In genomic region chr6:108303619-108304567, GRCm38 (mm10) we compare ENCODE assay signal across 21 mouse cellular contexts.
A peak's percentile ranks its signal among the peaks of the same experiment; 100 is the strongest.
DNase-seq lines count a peak whose midpoint lies in the region; ATAC-seq and TF ChIP-seq lines count a peak whose summit lies in the region.
"Had no signal": no experiment of that assay in that cellular context is flagged by ENCODE, and none has a peak within 500 bp of the region (broad histone marks: within the 10 kb centered on the region; RNA-seq: fewer than 3 reads in every experiment).

No protein-coding gene starts in this region.

- 76% methylated on average over 12 of the region's 12 CpGs for WGBS in intestine, embryonic 16.5 days
- WGBS in intestine, embryonic 15.5 days, result 72% methylated on average over 12 of the region's 12 CpGs
- 83% methylated on average over 12 of the region's 12 CpGs for WGBS in kidney, embryonic 14.5 days

- ATAC-seq in frontal cortex, adult (ENCODE audit: low TSS enrichment), result peak; percentile 58
- ATAC-seq in intestine, embryonic 16.5 days, result no peak
- ATAC-seq in intestine, embryonic 15.5 days, result no peak
- ATAC-seq in kidney, embryonic 14.5 days (ENCODE audit: low FRiP score, low TSS enrichment), result no peak
- ATAC-seq: hindbrain, postnatal 0 days; Patski had no signal

- no peaks in the 10 kb centered on the region for H3K27me3 ChIP-seq in intestine, embryonic 16.5 days (replicated peaks; ENCODE audit: control insufficient read depth, insufficient read depth, low read length)
- no peaks in the 10 kb centered on the region for H3K27me3 ChIP-seq in intestine, embryonic 15.5 days (replicated peaks)
- no peaks in the 10 kb centered on the region for H3K27me3 ChIP-seq in CH12.LX (replicated peaks)
- no peaks in the 10 kb centered on the region for H3K27me3 ChIP-seq in kidney, embryonic 14.5 days (ENCODE audit: control insufficient read depth, insufficient read depth, low read length)
- H3K27me3 ChIP-seq: limb, embryonic 15.5 days; liver, embryonic 15.5 days; midbrain, embryonic 12.5 days; neural tube, embryonic 12.5 days; Patski; stomach, embryonic 15.5 days had no signal

- H3K9ac ChIP-seq in intestine, embryonic 16.5 days (ENCODE audit: low read depth, low read length), result no peak overlapping the region
- no peak overlapping the region for H3K9ac ChIP-seq in intestine, embryonic 15.5 days
- no peak overlapping the region; the same call in 1 of the 2 replicates for H3K9ac ChIP-seq in CH12.LX (ENCODE audit: insufficient read depth, low read depth)
- H3K9ac ChIP-seq in kidney, embryonic 14.5 days (ENCODE audit: low read depth, low read length), result no peak overlapping the region
- H3K9ac ChIP-seq: limb, embryonic 15.5 days; liver, embryonic 15.5 days; midbrain, embryonic 12.5 days; neural tube, embryonic 12.5 days; stomach, embryonic 15.5 days had no signal

- H3K4me1 ChIP-seq in intestine, embryonic 16.5 days (ENCODE audit: control insufficient read depth, insufficient read depth, low read length), result no peaks in the 10 kb centered on the region
- H3K4me1 ChIP-seq in intestine, embryonic 15.5 days (replicated peaks), result peaks cover 16% of the 10 kb centered on the region
- H3K4me1 ChIP-seq in CH12.LX (ENCODE audit: control insufficient read depth in 1 of 2, insufficient read depth in 2 of 2), result peaks cover 19 to 63% of the 10 kb centered on the region in 2 experiments
- peaks cover 17% of the 10 kb centered on the region for H3K4me1 ChIP-seq in kidney, embryonic 14.5 days (ENCODE audit: control insufficient read depth, insufficient read depth, low read length)
- H3K4me1 ChIP-seq: neural tube, embryonic 12.5 days had no signal

- H3K4me3 ChIP-seq in intestine, embryonic 16.5 days (ENCODE audit: low read length), result no peak overlapping the region
- H3K4me3 ChIP-seq in intestine, embryonic 15.5 days (replicated peaks), result no peak overlapping the region
- no peak overlapping the region for H3K4me3 ChIP-seq in CH12.LX (replicated peaks in 1 of 3; ENCODE audit: low read depth in 2 of 3, low read length in 2 of 3, poor library complexity in 1 of 3)
- H3K4me3 ChIP-seq in kidney, embryonic 14.5 days (ENCODE audit: low read length), result no peak overlapping the region
- H3K4me3 ChIP-seq: limb, embryonic 15.5 days; liver, embryonic 15.5 days; midbrain, embryonic 12.5 days; neural tube, embryonic 12.5 days; stomach, embryonic 15.5 days had no signal

- no peak for DNase-seq in frontal cortex, postnatal 14 days (ENCODE audit: low spot score in 2 of 2)
- DNase-seq in 416B (ENCODE audit: low read depth) (peak; percentile 25), CH12.LX (ENCODE audit: extremely low read depth) (no peak)
- no peak for DNase-seq in embryo, embryonic 9.5 days (ENCODE audit: extremely low spot score)
- DNase-seq: adrenal gland, adult 8-10 months; cerebellum, postnatal 14 days; gastrocnemius, postnatal 10 days; kidney, adult 2 months; kidney, postnatal 25 days; thymus, adult 18-20 months had no signal

- in situ Hi-C loops in CH12.LX (cut with MboI; ENCODE audit: low pct_ligation_motif_present, low pct_unique_long_range_greater_than_20kb, low sequenced_read_pairs), result no loop called here

- no peak for TF ChIP-seq EP300 in CH12.LX (IDR thresholded peaks at IDR 0.05; ENCODE audit: low read length)

- H3K27ac ChIP-seq in intestine, embryonic 16.5 days (ENCODE audit: low read length), result 0 out of 2 replicates have a peak overlapping the region, but pooled peaks have one; percentile 13
- no peak overlapping the region for H3K27ac ChIP-seq in intestine, embryonic 15.5 days
- peak overlapping the region; percentile 11; the same call in 1 of the 2 replicates for H3K27ac ChIP-seq in CH12.LX (ENCODE audit: insufficient read depth, low read depth)
- no peak overlapping the region for H3K27ac ChIP-seq in kidney, embryonic 14.5 days (ENCODE audit: low read depth, low read length)
- H3K27ac ChIP-seq: hindbrain, postnatal 0 days; limb, embryonic 15.5 days; liver, embryonic 15.5 days; midbrain, embryonic 12.5 days; neural tube, embryonic 12.5 days had no signal

- no peak for TF ChIP-seq POLR2A in CH12.LX (IDR thresholded peaks at IDR 0.05; ENCODE audit: low read depth, low read length)

- H3K79me2 ChIP-seq in CH12.LX (replicated peaks; ENCODE audit: control insufficient read depth, extremely low read depth, insufficient read depth, poor library complexity, severe bottlenecking), result peaks cover 11% of the 10 kb centered on the region

- TF ChIP-seq RAD21 in CH12.LX (IDR thresholded peaks at IDR 0.05; ENCODE audit: low read depth, low read length), result no peak

- no peak for TF ChIP-seq CTCF in CH12.LX (conservative IDR thresholded peaks at IDR 0.05 in 1 of 2, IDR thresholded peaks at IDR 0.05 in 1 of 2; ENCODE audit: low read depth in 2 of 2, low read length in 2 of 2)

- dilution Hi-C loops in CH12.LX (cut with MboI; ENCODE audit: extremely low pct_ligation_motif_present, extremely low pct_unique_long_range_greater_than_20kb, low sequenced_read_pairs), result no loop called here

- no peaks in the 10 kb centered on the region for H3K36me3 ChIP-seq in intestine, embryonic 16.5 days (ENCODE audit: control insufficient read depth, insufficient read depth, low read length)
- H3K36me3 ChIP-seq in intestine, embryonic 15.5 days, result no peaks in the 10 kb centered on the region
- peaks cover 0 to 43% of the 10 kb centered on the region in 2 experiments for H3K36me3 ChIP-seq in CH12.LX (replicated peaks in 1 of 2; ENCODE audit: control insufficient read depth in 1 of 2, insufficient read depth in 1 of 2, low read length in 1 of 2)
- H3K36me3 ChIP-seq in kidney, embryonic 14.5 days (ENCODE audit: control insufficient read depth, insufficient read depth, low read length), result no peaks in the 10 kb centered on the region
- H3K36me3 ChIP-seq: limb, embryonic 15.5 days; liver, embryonic 15.5 days; midbrain, embryonic 12.5 days; neural tube, embryonic 12.5 days; stomach, embryonic 15.5 days had no signal

- H3K9me3 ChIP-seq in intestine, embryonic 16.5 days (ENCODE audit: control insufficient read depth, low read length), result no peaks in the 10 kb centered on the region
- no peaks in the 10 kb centered on the region for H3K9me3 ChIP-seq in intestine, embryonic 15.5 days
- H3K9me3 ChIP-seq in CH12.LX (replicated peaks; ENCODE audit: low read length), result no peaks in the 10 kb centered on the region
- no peaks in the 10 kb centered on the region for H3K9me3 ChIP-seq in kidney, embryonic 14.5 days (ENCODE audit: control insufficient read depth, low read length)
- H3K9me3 ChIP-seq: limb, embryonic 15.5 days; liver, embryonic 15.5 days; midbrain, embryonic 12.5 days; neural tube, embryonic 12.5 days; stomach, embryonic 15.5 days had no signal

- H3K4me2 ChIP-seq in intestine, embryonic 16.5 days (ENCODE audit: low read depth, low read length), result no peak overlapping the region
- no peak overlapping the region for H3K4me2 ChIP-seq in intestine, embryonic 15.5 days (replicated peaks)
- peak overlapping the region; percentile 19 for H3K4me2 ChIP-seq in CH12.LX (ENCODE audit: insufficient read depth, low read depth, poor library complexity, severe bottlenecking)
- H3K4me2 ChIP-seq in kidney, embryonic 14.5 days (replicated peaks; ENCODE audit: low read depth, low read length), result no peak overlapping the region
- H3K4me2 ChIP-seq: limb, embryonic 15.5 days; liver, embryonic 15.5 days; midbrain, embryonic 12.5 days; neural tube, embryonic 12.5 days; stomach, embryonic 15.5 days had no signal

TF ChIP-seq in CH12.LX, 34 proteins besides CTCF, POLR2A, EP300 and RAD21:
- TF ChIP-seq CHD2 (IDR thresholded peaks at IDR 0.05; ENCODE audit: low read length) (no peak), MAZ (IDR thresholded peaks at IDR 0.05; ENCODE audit: low read depth, low read length) (no peak), JUN (IDR thresholded peaks at IDR 0.05; ENCODE audit: insufficient read depth, low read depth, low read length) (no peak), GABPA (IDR thresholded peaks at IDR 0.05; ENCODE audit: insufficient replicate concordance, low read depth, low read length) (no peak), USF1 (IDR thresholded peaks at IDR 0.05; ENCODE audit: low read depth, low read length) (no peak), MAFK (IDR thresholded peaks at IDR 0.05; ENCODE audit: insufficient replicate concordance, low read length) (no peak), ETS1 (conservative IDR thresholded peaks at IDR 0.05; ENCODE audit: low read depth, low read length) (no peak), NRF1 (IDR thresholded peaks at IDR 0.05; ENCODE audit: low read depth, low read length) (no peak), MAX (IDR thresholded peaks at IDR 0.05; ENCODE audit: low read length) (no peak), POLR2AphosphoS2 (IDR thresholded peaks at IDR 0.05; ENCODE audit: low read depth, low read length) (no peak), SIN3A (IDR thresholded peaks at IDR 0.05; ENCODE audit: low read length) (no peak), E2F4 (IDR thresholded peaks at IDR 0.05; ENCODE audit: insufficient replicate concordance, low read depth, low read length) (no peak), ZC3H11A (IDR thresholded peaks at IDR 0.05; ENCODE audit: low read depth, low read length) (no peak), ZKSCAN1 (IDR thresholded peaks at IDR 0.05; ENCODE audit: borderline replicate concordance, low read depth, low read length) (no peak), MEF2A (IDR thresholded peaks at IDR 0.05; ENCODE audit: borderline replicate concordance, low read depth, low read length) (no peak), HCFC1 (IDR thresholded peaks at IDR 0.05; ENCODE audit: low read depth, low read length) (no peak), BHLHE40 (IDR thresholded peaks at IDR 0.05; ENCODE audit: low read depth, low read length) (no peak), NELFE (IDR thresholded peaks at IDR 0.05; ENCODE audit: low read depth, low read length) (no peak)

Comparison
In these comparisons a context has a peak if more than half of its experiments do, and no peak if none do; other contexts are left out.
1. H3K27ac ChIP-seq: peak in intestine, embryonic 16.5 days (single experiment) and CH12.LX (single experiment); none in intestine, embryonic 15.5 days (single experiment) and kidney, embryonic 14.5 days (single experiment).